Mouse (Mus musculus): ENCODE data around the gene Adat3. TPM values are rescaled to one million over a fixed set of nuclear protein-coding genes. Genes with fewer than 3 reads are reported as not detected.
A peak's percentile ranks its signal among the peaks of the same experiment; 100 is the strongest.

Adat3 gene
- 3.6 and 7.4 TPM in 2 replicates for polyA plus RNA-seq (2014; fragmentation: Nextera tagmentation; extraction: Ambion mirVana)

- Histone ChIP-seq H3K9me3 (replicated peaks; ENCODE audit: control insufficient read depth, low read length) (no peaks in the 10 kb centered on the region), H3K27me3 (replicated peaks; ENCODE audit: control insufficient read depth, insufficient read depth, low read length) (no peaks in the 10 kb centered on the region), H3K36me3 (ENCODE audit: control insufficient read depth, insufficient read depth, low read length) (peaks cover 17% of the 10 kb centered on the region), H3K27ac (ENCODE audit: low read depth, low read length) (peak within 1 kb of the TSS; percentile 73), H3K4me1 (ENCODE audit: control insufficient read depth, insufficient read depth, low read length) (peaks cover 14% of the 10 kb centered on the region), H3K4me3 (ENCODE audit: low read depth, low read length) (peak within 1 kb of the TSS; percentile 59), H3K9ac (ENCODE audit: low read length) (peak within 1 kb of the TSS; percentile 69), H3K4me2 (ENCODE audit: low read length) (peak within 1 kb of the TSS; percentile 89)
- WGBS = under 1% methylated on average over 54 of the region's 54 CpGs
- ATAC-seq = peak; percentile 98
- peak; percentile 98 for DNase-seq (ENCODE audit: low spot score)
Observed at GRCm38 (mm10) chr10:80602698-80603325, at the start of gene Adat3, which contains the start of gene Scamp4. Adat3 (plus strand) TSS chr10:80602880. Scamp4 (plus strand) TSS chr10:80602872.

GRCm38 (mm10) chr10:80553575-80553974, 49.1 kb upstream of the Adat3 start:
- no peaks in the 10 kb centered on the region for H3K27me3 ChIP-seq (replicated peaks; ENCODE audit: control insufficient read depth, insufficient read depth, low read length)
- ATAC-seq = no peak
- no peaks in the 10 kb centered on the region for H3K9me3 ChIP-seq (replicated peaks; ENCODE audit: control insufficient read depth, low read length)
- H3K4me3 ChIP-seq (ENCODE audit: low read depth, low read length) = no peak overlapping the region
- no peak overlapping the region for H3K4me2 ChIP-seq (ENCODE audit: low read length)
- WGBS = 87% methylated on average over 8 of the region's 8 CpGs
- H3K4me1 ChIP-seq (ENCODE audit: control insufficient read depth, insufficient read depth, low read length) = no peaks in the 10 kb centered on the region
- H3K27ac ChIP-seq (ENCODE audit: low read depth, low read length) = no peak overlapping the region
- DNase-seq (ENCODE audit: low spot score) = no peak
- peaks cover 18% of the 10 kb centered on the region for H3K36me3 ChIP-seq (ENCODE audit: control insufficient read depth, insufficient read depth, low read length)
- no peak overlapping the region for H3K9ac ChIP-seq (ENCODE audit: low read length)

- DNase-seq (ENCODE audit: low spot score) (no peak), ATAC-seq (no peak)
- Histone ChIP-seq H3K4me2 (ENCODE audit: low read length) (no peak overlapping the region), H3K27me3 (replicated peaks; ENCODE audit: control insufficient read depth, insufficient read depth, low read length) (no peaks in the 10 kb centered on the region), H3K4me3 (ENCODE audit: low read depth, low read length) (no peak overlapping the region), H3K27ac (ENCODE audit: low read depth, low read length) (no peak overlapping the region), H3K36me3 (ENCODE audit: control insufficient read depth, insufficient read depth, low read length) (peaks cover 15% of the 10 kb centered on the region), H3K4me1 (ENCODE audit: control insufficient read depth, insufficient read depth, low read length) (no peaks in the 10 kb centered on the region), H3K9me3 (replicated peaks; ENCODE audit: control insufficient read depth, low read length) (no peaks in the 10 kb centered on the region), H3K9ac (ENCODE audit: low read length) (no peak overlapping the region)
- WGBS = 90% methylated on average over 6 of the region's 6 CpGs
Observed at GRCm38 (mm10) chr10:80553997-80554396, 48.7 kb upstream of the Adat3 start.

- Histone ChIP-seq H3K36me3 (ENCODE audit: control insufficient read depth, insufficient read depth, low read length) (no peaks in the 10 kb centered on the region), H3K4me1 (ENCODE audit: control insufficient read depth, insufficient read depth, low read length) (peaks cover 13% of the 10 kb centered on the region), H3K4me3 (ENCODE audit: low read depth, low read length) (no peak overlapping the region), H3K9me3 (replicated peaks; ENCODE audit: control insufficient read depth, low read length) (no peaks in the 10 kb centered on the region), H3K9ac (ENCODE audit: low read length) (no peak overlapping the region), H3K4me2 (ENCODE audit: low read length) (no peak overlapping the region), H3K27me3 (replicated peaks; ENCODE audit: control insufficient read depth, insufficient read depth, low read length) (no peaks in the 10 kb centered on the region), H3K27ac (ENCODE audit: low read depth, low read length) (no peak overlapping the region)
- ATAC-seq (no peak), DNase-seq (ENCODE audit: low spot score) (peak; percentile 71)
- WGBS = 26% methylated on average over 5 of the region's 5 CpGs
Observed at GRCm38 (mm10) chr10:80557346-80557965, 45.2 kb upstream of the Adat3 start.

GRCm38 (mm10) chr10:80559431-80559830, 43.2 kb upstream of the Adat3 start:
- 91% methylated on average over 7 of the region's 7 CpGs for WGBS
- Histone ChIP-seq H3K9me3 (replicated peaks; ENCODE audit: control insufficient read depth, low read length) (no peaks in the 10 kb centered on the region), H3K4me2 (ENCODE audit: low read length) (no peak overlapping the region), H3K27ac (ENCODE audit: low read depth, low read length) (no peak overlapping the region), H3K4me3 (ENCODE audit: low read depth, low read length) (no peak overlapping the region), H3K27me3 (replicated peaks; ENCODE audit: control insufficient read depth, insufficient read depth, low read length) (no peaks in the 10 kb centered on the region), H3K36me3 (ENCODE audit: control insufficient read depth, insufficient read depth, low read length) (no peaks in the 10 kb centered on the region), H3K4me1 (ENCODE audit: control insufficient read depth, insufficient read depth, low read length) (peaks cover 14% of the 10 kb centered on the region), H3K9ac (ENCODE audit: low read length) (no peak overlapping the region)
- ATAC-seq (no peak), DNase-seq (ENCODE audit: low spot score) (no peak)

GRCm38 (mm10) chr10:80560621-80561020, 42.1 kb upstream of the Adat3 start:
- no peaks in the 10 kb centered on the region; the same call in 1 of the 2 replicates for H3K36me3 ChIP-seq (ENCODE audit: control insufficient read depth, insufficient read depth, low read length)
- ATAC-seq (no peak), DNase-seq (ENCODE audit: low spot score) (no peak)
- no peaks in the 10 kb centered on the region for H3K27me3 ChIP-seq (replicated peaks; ENCODE audit: control insufficient read depth, insufficient read depth, low read length)
- H3K9ac ChIP-seq (ENCODE audit: low read length) = peak overlapping the region; percentile 95
- no peak overlapping the region for H3K27ac ChIP-seq (ENCODE audit: low read depth, low read length)
- H3K4me3 ChIP-seq (ENCODE audit: low read depth, low read length) = peak overlapping the region; percentile 98
- peak overlapping the region; percentile 94 for H3K4me2 ChIP-seq (ENCODE audit: low read length)
- WGBS = 2% methylated on average over 13 of the region's 13 CpGs
- no peaks in the 10 kb centered on the region for H3K9me3 ChIP-seq (replicated peaks; ENCODE audit: control insufficient read depth, low read length)
- H3K4me1 ChIP-seq (ENCODE audit: control insufficient read depth, insufficient read depth, low read length) = peaks cover 14% of the 10 kb centered on the region

- peak; percentile 97 for DNase-seq (ENCODE audit: low spot score)
- H3K4me1 ChIP-seq (ENCODE audit: control insufficient read depth, insufficient read depth, low read length) = peaks cover 14% of the 10 kb centered on the region
- H3K9ac ChIP-seq (ENCODE audit: low read length) = peak within 1 kb of the TSS; percentile 95
- H3K9me3 ChIP-seq (replicated peaks; ENCODE audit: control insufficient read depth, low read length) = no peaks in the 10 kb centered on the region
- peak within 1 kb of the TSS; percentile 92 for H3K27ac ChIP-seq (ENCODE audit: low read depth, low read length)
- H3K4me2 ChIP-seq (ENCODE audit: low read length) = peak within 1 kb of the TSS; percentile 94
- H3K27me3 ChIP-seq (replicated peaks; ENCODE audit: control insufficient read depth, insufficient read depth, low read length) = no peaks in the 10 kb centered on the region
- under 1% methylated on average over 71 of the region's 72 CpGs for WGBS
- H3K4me3 ChIP-seq (ENCODE audit: low read depth, low read length) = peak within 1 kb of the TSS; percentile 98
- peak; percentile 88 for ATAC-seq
- no peaks in the 10 kb centered on the region; the same call in 1 of the 2 replicates for H3K36me3 ChIP-seq (ENCODE audit: control insufficient read depth, insufficient read depth, low read length)
Observed at GRCm38 (mm10) chr10:80561116-80561944, 41.4 kb upstream of the Adat3 start, which contains the start of gene Rexo1. Rexo1 (minus strand) TSS chr10:80561560.

- peak; percentile 89 for DNase-seq (ENCODE audit: low spot score)
- WGBS = 12% methylated on average over 17 of the region's 17 CpGs
- Histone ChIP-seq H3K9ac (ENCODE audit: low read length) (0 out of 2 replicates have a peak overlapping the region, but pooled peaks have one; percentile 10), H3K9me3 (replicated peaks; ENCODE audit: control insufficient read depth, low read length) (no peaks in the 10 kb centered on the region), H3K4me1 (ENCODE audit: control insufficient read depth, insufficient read depth, low read length) (peaks cover 18% of the 10 kb centered on the region), H3K4me3 (ENCODE audit: low read depth, low read length) (0 out of 2 replicates have a peak overlapping the region, but pooled peaks have one; percentile 1), H3K4me2 (ENCODE audit: low read length) (peak overlapping the region; percentile 30), H3K27me3 (replicated peaks; ENCODE audit: control insufficient read depth, insufficient read depth, low read length) (no peaks in the 10 kb centered on the region), H3K27ac (ENCODE audit: low read depth, low read length) (peak overlapping the region; percentile 71), H3K36me3 (ENCODE audit: control insufficient read depth, insufficient read depth, low read length) (peaks cover 9% of the 10 kb centered on the region; the same call in 1 of the 2 replicates)
- ATAC-seq = peak; percentile 75
Observed at GRCm38 (mm10) chr10:80566375-80567092, 36.1 kb upstream of the Adat3 start.
